Mouse (Mus musculus) lung, embryonic 14.5 days (tissue): Measurements from ENCODE around the gene Rgl2. TPM values are rescaled to one million over a fixed set of nuclear protein-coding genes. Genes with fewer than 3 reads are reported as not detected.
"Not testable (repeated sequence)": the region's sequence is repeated elsewhere in the genome, so short reads cannot be mapped to it uniquely, and the experiment has no call there.

Source experiments
- ATAC-seq: fragments of 200-750 bp; cut with Nextera tagmentation; 2 replicates; pipeline ENCODE4 v1.8.0; 2017; ENCODE audit warnings: mild to moderate bottlenecking, moderate TSS enrichment, moderate library complexity; ENCODE audit not compliant: insufficient read depth
- DNase-seq: peaks from one replicate; pipeline ENCODE4 v3.0.0-alpha.2; 2015
- H3K27ac ChIP-seq: fragments of 300-500 bp; sonication (generic); 2 replicates; pipeline ENCODE4 v1.5.1; 2014; ENCODE audit warnings: low read depth, mild to moderate bottlenecking, moderate library complexity
- H3K27me3 ChIP-seq: fragments of 300-500 bp; sonication (generic); 2 replicates; pipeline ENCODE4 v1.6.1; 2014; ENCODE audit warnings: low read length, control low read depth; ENCODE audit not compliant: insufficient read depth
- H3K36me3 ChIP-seq: fragments of 300-500 bp; sonication (generic); 2 replicates; pipeline ENCODE4 v1.6.1; 2014; ENCODE audit warnings: control low read depth; ENCODE audit not compliant: insufficient read depth
- H3K4me1 ChIP-seq: fragments of 300-500 bp; sonication (generic); 2 replicates; pipeline ENCODE4 v1.6.1; 2014; ENCODE audit warnings: antibody characterized with exemption, control low read depth; ENCODE audit not compliant: insufficient read depth
- H3K4me2 ChIP-seq: fragments of 300-500 bp; sonication (generic); 2 replicates; pipeline ENCODE4 v1.6.1; 2014; ENCODE audit warnings: mild to moderate bottlenecking
- H3K4me3 ChIP-seq: fragments of 300-500 bp; sonication (generic); 2 replicates; pipeline ENCODE4 v1.5.1; 2014; ENCODE audit warnings: low read depth, low read length
- H3K9ac ChIP-seq: fragments of 300-500 bp; sonication (generic); 2 replicates; pipeline ENCODE4 v1.6.1; 2014
- H3K9me3 ChIP-seq: fragments of 300-500 bp; sonication (generic); 2 replicates; pipeline ENCODE4 v1.6.1; 2016; ENCODE audit warnings: low read depth, low read length, control low read depth
- CTCF ChIP-seq: IDR thresholded peaks from 2 replicates; pipeline ENCODE4 v1.5.1; 2016; ENCODE audit warnings: antibody characterized with exemption, low read depth
- WGBS: fragments of 180-500 bp; shearing (Covaris S2); extraction: QIAGEN DNeasy Blood & Tissue Kit; methylation state at CpG from one replicate; pipeline ENCODE4 v1.1.7; 2014; 5-methylcytosine and 5-hydroxymethylcytosine counted together
- polyA plus RNA-seq: library from polyadenylated mRNA; unstranded; fragments of >200 nt; fragmentation: Nextera tagmentation; extraction: Ambion mirVana; gene quantifications from 2 replicates; pipeline ENCODE4 v1.2.1, GENCODE M21; 2014

The Rgl2 gene
- polyA plus RNA-seq, 1 experiment from 2014 or later, result 49.1 TPM

DNA sequence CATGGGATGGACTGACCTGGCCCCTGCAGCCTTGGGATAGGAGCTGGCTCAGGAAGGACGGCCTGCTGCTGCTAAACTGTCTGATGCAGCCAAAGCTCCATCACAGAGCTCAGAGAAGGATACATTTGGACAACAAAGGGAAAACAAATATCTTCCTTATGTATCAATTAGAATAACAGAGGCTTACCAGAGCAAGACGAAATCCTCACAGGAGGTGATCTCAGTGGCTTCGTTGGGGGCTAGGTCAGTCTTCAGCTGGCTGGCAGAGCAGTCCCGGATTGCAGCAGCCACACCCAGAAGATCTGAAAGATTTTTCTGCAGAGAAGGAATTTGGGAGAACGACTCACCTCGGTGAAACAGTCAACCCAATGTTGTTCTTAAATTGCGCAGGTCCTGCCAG lies 36.9 kb upstream of the Rgl2 start:
- no peak for TF ChIP-seq CTCF
- H3K4me3 ChIP-seq, result no peak overlapping the region
- no peaks in the 10 kb centered on the region for H3K9me3 ChIP-seq
- no peaks in the 10 kb centered on the region for H3K36me3 ChIP-seq
- no peaks in the 10 kb centered on the region for H3K27me3 ChIP-seq
- no peak overlapping the region for H3K4me2 ChIP-seq
- ATAC-seq, result no peak
- no peak overlapping the region for H3K9ac ChIP-seq
- H3K27ac ChIP-seq, result no peak overlapping the region
- no peak for DNase-seq
- WGBS, result 24% methylated on average over 7 of the region's 7 CpGs
- H3K4me1 ChIP-seq, result peaks cover 4% of the 10 kb centered on the region; the same call in 1 of the 2 replicates

DNA sequence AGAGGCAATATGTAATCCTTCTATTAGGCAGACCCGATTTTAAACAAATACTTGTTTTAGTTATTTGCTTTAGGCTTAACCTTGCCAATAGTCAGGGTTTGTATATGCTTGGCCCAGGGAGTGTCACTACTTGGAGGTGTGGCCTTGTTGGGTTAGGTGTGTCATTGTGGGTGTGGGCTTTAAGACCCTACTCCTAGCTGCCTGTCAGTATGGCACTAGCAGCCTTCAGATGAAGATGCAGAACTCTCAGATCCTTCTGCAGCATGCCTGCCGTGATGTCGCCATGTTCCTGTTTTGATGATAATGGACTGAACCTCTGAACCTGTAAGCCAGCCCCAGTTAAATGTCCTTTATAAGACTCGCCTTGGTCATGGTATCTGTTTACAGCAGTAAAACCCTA lies 36.3 kb upstream of the Rgl2 start:
- H3K4me2 ChIP-seq, H3K9me3 ChIP-seq, H3K4me3 ChIP-seq, H3K27ac ChIP-seq, DNase-seq, H3K36me3 ChIP-seq, ATAC-seq, H3K4me1 ChIP-seq, H3K27me3 ChIP-seq, H3K9ac ChIP-seq: not testable (repeated sequence)
- WGBS, result 60% methylated on average over 4 of the region's 4 CpGs

DNA sequence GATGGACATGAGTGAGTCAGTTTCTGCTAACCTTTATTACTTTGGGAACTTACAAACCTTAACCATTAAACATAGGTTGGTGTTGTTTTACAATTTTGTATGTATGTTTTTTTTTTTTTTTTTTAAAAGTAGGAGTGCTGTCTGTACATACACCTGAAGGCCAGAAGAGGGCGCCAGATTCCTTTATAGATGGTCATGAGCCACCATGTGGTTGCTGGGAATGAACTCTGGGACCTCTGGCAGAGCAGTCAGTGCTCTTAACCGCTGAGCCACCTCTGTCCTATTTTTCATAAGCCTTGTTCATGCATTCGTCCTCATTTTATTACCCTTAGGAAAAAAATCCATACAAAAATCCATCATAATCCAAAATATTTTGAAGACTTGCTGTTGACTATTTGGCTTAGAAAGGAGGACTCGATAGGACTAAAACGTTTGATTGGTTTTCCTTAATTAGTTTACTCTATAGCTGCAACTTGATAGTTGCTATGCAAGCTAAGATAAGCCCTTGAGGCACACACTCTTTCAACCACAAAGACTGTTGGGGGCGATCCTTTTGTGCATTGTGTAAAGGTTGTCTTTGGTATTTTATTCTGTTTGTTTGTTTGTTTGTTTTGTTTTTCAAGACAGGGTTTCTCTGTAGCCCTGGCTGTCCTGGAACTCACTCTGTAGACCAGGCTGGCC lies 32.1 kb upstream of the Rgl2 start:
- H3K4me2 ChIP-seq, result no peak overlapping the region
- DNase-seq (peak; percentile 84), ATAC-seq (no peak)
- no peaks in the 10 kb centered on the region for H3K27me3 ChIP-seq
- no peak overlapping the region for H3K9ac ChIP-seq
- 37% methylated on average over 6 of the region's 6 CpGs for WGBS
- H3K27ac ChIP-seq, result no peak overlapping the region
- no peaks in the 10 kb centered on the region for H3K9me3 ChIP-seq
- no peaks in the 10 kb centered on the region for H3K4me1 ChIP-seq
- peak; percentile 70 for TF ChIP-seq CTCF
- H3K4me3 ChIP-seq, result no peak overlapping the region
- no peaks in the 10 kb centered on the region for H3K36me3 ChIP-seq

DNA sequence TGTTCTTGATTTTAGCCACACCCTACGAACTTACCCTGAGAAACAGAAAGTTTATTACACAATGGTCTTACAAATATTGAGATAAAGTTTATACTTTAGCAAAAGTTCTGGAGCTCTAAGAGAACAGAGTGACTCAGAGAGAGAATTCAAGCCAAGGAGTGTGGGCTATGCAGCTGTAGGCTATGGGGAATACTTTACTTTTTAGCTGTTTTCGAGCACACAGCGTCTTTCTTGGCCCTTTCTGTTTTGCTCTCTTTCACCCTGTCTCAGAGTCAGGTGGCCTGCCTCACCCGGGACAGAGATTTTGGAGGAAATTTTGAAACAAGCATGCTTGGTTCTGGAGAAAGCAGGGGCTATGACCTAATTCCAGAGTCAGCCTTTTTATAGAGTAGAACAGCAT lies 31.1 kb upstream of the Rgl2 start:
- not testable (repeated sequence) for H3K4me1 ChIP-seq, H3K9me3 ChIP-seq, H3K4me3 ChIP-seq, H3K4me2 ChIP-seq, H3K9ac ChIP-seq, DNase-seq, ATAC-seq, H3K36me3 ChIP-seq, H3K27ac ChIP-seq, H3K27me3 ChIP-seq
- 82% methylated on average over 4 of the region's 4 CpGs for WGBS

DNA sequence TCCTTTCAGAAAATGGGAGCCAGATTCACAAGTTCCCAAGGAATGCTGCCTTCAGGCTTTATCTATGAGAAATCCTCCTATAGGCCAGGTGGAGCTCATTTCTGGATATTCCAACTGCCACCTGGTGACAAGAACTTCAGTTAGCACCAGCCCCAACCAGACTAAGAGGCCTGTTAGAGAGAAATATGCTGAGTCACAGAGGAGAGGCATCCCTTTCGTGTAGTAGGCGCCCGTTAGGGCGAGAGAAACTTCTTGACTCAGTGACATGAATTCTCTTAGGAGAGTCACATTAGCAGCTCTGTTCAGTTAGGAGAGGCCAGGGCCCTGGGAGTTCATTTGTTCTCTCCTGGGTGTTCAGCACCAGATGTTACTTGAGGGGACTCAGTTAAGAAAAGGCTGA lies 29.7 kb upstream of the Rgl2 start:
- TF ChIP-seq CTCF, result no peak
- WGBS, result 87% methylated on average over 4 of the region's 4 CpGs

DNA sequence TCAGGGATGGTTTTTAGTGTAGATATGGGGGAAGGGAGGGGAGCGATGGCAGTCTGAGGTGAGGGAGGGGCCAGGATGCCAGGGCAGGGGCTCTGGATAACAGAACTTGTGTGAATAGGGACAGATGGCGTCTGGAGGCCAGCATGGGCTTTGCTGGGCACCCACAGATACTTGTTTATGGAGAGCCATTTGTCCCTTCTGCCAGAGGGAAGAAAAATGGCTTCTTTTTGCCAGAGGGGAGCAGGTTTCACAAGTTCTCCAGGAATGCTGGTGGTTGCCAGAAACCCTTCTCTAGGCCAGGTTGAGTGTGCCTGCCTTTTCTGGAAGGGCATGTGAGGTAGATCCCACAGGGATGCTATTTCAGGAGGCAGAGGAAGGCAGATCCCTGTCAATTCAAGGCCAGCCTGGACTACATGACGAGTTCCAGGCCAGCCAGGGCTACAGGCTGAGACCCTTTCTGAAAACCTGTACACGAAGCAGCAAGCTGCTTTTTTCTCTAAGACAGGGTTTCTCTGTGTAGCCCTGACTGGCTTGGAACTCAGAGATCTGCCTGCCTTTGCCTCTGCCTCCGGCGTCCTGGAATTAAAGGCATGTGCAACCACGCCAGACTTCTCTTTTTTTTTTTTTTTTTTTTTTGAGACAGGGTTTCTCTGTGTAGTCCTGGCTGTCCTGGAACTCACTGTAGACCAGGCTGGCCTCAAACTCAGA lies 28.9 kb upstream of the Rgl2 start:
- WGBS, result 53% methylated on average over 7 of the region's 7 CpGs
- Histone ChIP-seq H3K9ac (no peak overlapping the region), H3K27me3 (no peaks in the 10 kb centered on the region), H3K9me3 (no peaks in the 10 kb centered on the region), H3K4me2 (no peak overlapping the region), H3K27ac (no peak overlapping the region), H3K4me3 (no peak overlapping the region), H3K4me1 (no peaks in the 10 kb centered on the region), H3K36me3 (no peaks in the 10 kb centered on the region)
- TF ChIP-seq CTCF, result no peak
- DNase-seq (no peak), ATAC-seq (no peak)

More for the DNA sequence above, 29.7 kb upstream of the Rgl2 start:
- Histone ChIP-seq H3K4me1 (no peaks in the 10 kb centered on the region), H3K27me3 (no peaks in the 10 kb centered on the region), H3K27ac (no peak overlapping the region), H3K36me3 (no peaks in the 10 kb centered on the region), H3K9me3 (no peaks in the 10 kb centered on the region), H3K9ac (no peak overlapping the region), H3K4me2 (no peak overlapping the region), H3K4me3 (no peak overlapping the region)
- no peak for DNase-seq
- no peak for ATAC-seq

DNA sequence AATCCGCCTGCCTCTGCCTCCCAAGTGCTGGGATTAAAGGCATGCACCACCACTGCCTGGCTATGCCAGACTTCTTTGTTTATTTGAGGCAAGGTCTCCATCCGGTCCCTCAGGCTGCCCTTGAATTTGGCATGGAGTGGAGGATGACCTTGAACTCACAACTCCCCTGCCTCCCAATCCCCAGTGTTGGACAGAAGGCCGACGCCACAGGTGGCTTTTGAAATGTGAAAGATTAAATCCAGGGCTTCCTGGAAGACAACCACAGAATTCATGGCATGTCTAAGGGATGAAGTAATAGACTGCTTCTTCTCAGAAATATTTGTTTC lies 28.4 kb upstream of the Rgl2 start:
- Histone ChIP-seq H3K9ac (no peak overlapping the region), H3K4me2 (no peak overlapping the region), H3K9me3 (no peaks in the 10 kb centered on the region), H3K4me3 (no peak overlapping the region), H3K27ac (no peak overlapping the region), H3K27me3 (no peaks in the 10 kb centered on the region), H3K4me1 (no peaks in the 10 kb centered on the region), H3K36me3 (no peaks in the 10 kb centered on the region)
- WGBS, result 80% methylated on average over 4 of the region's 4 CpGs
- no peak for TF ChIP-seq CTCF
- ATAC-seq, result no peak
- no peak for DNase-seq
